Mouse (Mus musculus) megakaryocyte-erythroid progenitor cell, adult 5-6 weeks (primary cell): ENCODE measurements around the gene Sars. TPM values are rescaled to one million over a fixed set of nuclear protein-coding genes. Genes with fewer than 3 reads are reported as not detected.
A peak's percentile ranks its signal among the peaks of the same experiment; 100 is the strongest.

Source experiments
- ATAC-seq: replicated peaks from 2 replicates; pipeline ENCODE4 v1.8.0; 2016; ENCODE audit warnings: mild to moderate bottlenecking, inconsistent platforms; ENCODE audit not compliant: severe bottlenecking, poor library complexity, low FRiP score, low TSS enrichment
- total RNA-seq, 2 experiments: library from RNA; stranded (forward) in 1 of 2; stranded (reverse) in 1 of 2; fragments of 200-1000, 215-1000 nt in 1 of 2; fragments of >200 nt in 1 of 2; fragmentation: Nextera tagmentation in 1 of 2; gene quantifications; 2 replicates each; pipeline ENCODE4 v1.2.3; 2014 to 2017

Sars gene
- total RNA-seq, 2 experiments from 2014 or later, result 58.8 to 521 TPM

GRCm38 (mm10) chr3:108432542-108433187 lies 12.3 kb downstream of the Sars start:
- no peak for ATAC-seq

GRCm38 (mm10) chr3:108425624-108426018 lies 19.4 kb downstream of the Sars start:
- no peak for ATAC-seq

GRCm38 (mm10) chr3:108424944-108425623 lies 19.9 kb downstream of the Sars start:
- no peak for ATAC-seq

- ATAC-seq, result 0 out of 2 replicates have a peak, but pooled peaks have one; percentile 40
Observed at GRCm38 (mm10) chr3:108423844-108424801, 20.9 kb downstream of the Sars start.

- no peak for ATAC-seq
Observed at GRCm38 (mm10) chr3:108423006-108423405, 22.0 kb downstream of the Sars start.

- ATAC-seq, result peak; percentile 77
Observed at GRCm38 (mm10) chr3:108415831-108416223, 29.2 kb downstream of the Sars start.

- peak; percentile 13; the same call in 1 of the 2 replicates for ATAC-seq
Observed at GRCm38 (mm10) chr3:108414857-108415830, 29.9 kb downstream of the Sars start, which contains the start of gene Celsr2. Gene Celsr2, minus strand, starts transcription at chr3:108415552.

- ATAC-seq, result no peak
Observed at GRCm38 (mm10) chr3:108413634-108414360, 31.2 kb downstream of the Sars start.

GRCm38 (mm10) chr3:108411754-108412121 lies 33.3 kb downstream of the Sars start:
- no peak for ATAC-seq

GRCm38 (mm10) chr3:108411026-108411753 lies 33.8 kb downstream of the Sars start:
- ATAC-seq, result no peak

- no peak for ATAC-seq
Observed at GRCm38 (mm10) chr3:108410359-108410714, 34.7 kb downstream of the Sars start.

GRCm38 (mm10) chr3:108409656-108410358 lies 35.2 kb downstream of the Sars start:
- ATAC-seq, result no peak

GRCm38 (mm10) chr3:108408517-108409008 lies 36.4 kb downstream of the Sars start:
- no peak for ATAC-seq

- ATAC-seq, result no peak
Observed at GRCm38 (mm10) chr3:108406306-108406885, 38.6 kb downstream of the Sars start.

- no peak for ATAC-seq
Observed at GRCm38 (mm10) chr3:108405536-108406305, 39.3 kb downstream of the Sars start.

GRCm38 (mm10) chr3:108402528-108402920 lies 42.5 kb downstream of the Sars start:
- ATAC-seq, result no peak
